Mouse (Mus musculus) CH12.LX (cell line): ENCODE measurements at regions not wholly inside any gene's neighbourhood (a gene's known extent, or its start where the extent isn't known, plus 50 kb on each side); places are given as distances from the start of the nearest gene placed in this dataset.

Experiments used
- DNase-seq: peaks from one replicate; pipeline ENCODE4 v3.0.0-alpha.2; 2013; ENCODE audit errors: extremely low read depth
- H3K27ac ChIP-seq: 2 replicates; pipeline ENCODE4 v1.5.1; 2012; ENCODE audit warnings: low read depth, mild to moderate bottlenecking, control low read depth, moderate library complexity; ENCODE audit not compliant: insufficient read depth
- H3K27me3 ChIP-seq: replicated peaks from 2 replicates; pipeline ENCODE3; 2012; ENCODE audit warnings: inconsistent platforms
- H3K36me3 ChIP-seq, 2 experiments: replicated peaks in 1 of 2; 2 replicates each; pipeline versions ENCODE3 to v1.6.1; 2012; ENCODE audit warnings: inconsistent platforms in 1 of 2, low read length in 1 of 2, mild to moderate bottlenecking in 1 of 2, mixed read lengths in 1 of 2, moderate library complexity in 1 of 2; ENCODE audit not compliant: control insufficient read depth in 1 of 2, insufficient read depth in 1 of 2
- H3K4me1 ChIP-seq, 2 experiments: 2 replicates each; pipeline ENCODE4 v1.6.1; 2012; ENCODE audit warnings: inconsistent platforms in 1 of 2, moderate library complexity in 1 of 2; ENCODE audit not compliant: insufficient read depth in 2 of 2, control insufficient read depth in 1 of 2
- H3K4me2 ChIP-seq: 2 replicates; pipeline ENCODE4 v1.6.1; 2012; ENCODE audit warnings: low read depth, mild to moderate bottlenecking, control low read depth; ENCODE audit not compliant: poor library complexity, insufficient read depth, severe bottlenecking
- H3K4me3 ChIP-seq, 3 experiments: fragments of 150-350 bp in 1 of 3; sonication (generic) in 1 of 3; replicated peaks in 1 of 3; 2 replicates each; pipeline versions ENCODE3 to v1.5.1; 2011 to 2012; ENCODE audit warnings: low read depth in 2 of 3, low read length in 2 of 3, mild to moderate bottlenecking in 2 of 3, moderate library complexity in 2 of 3, control low read depth in 1 of 3, improper control_type of control experiment in 1 of 3, inconsistent platforms in 1 of 3, mixed read lengths in 1 of 3; ENCODE audit not compliant: poor library complexity in 1 of 3
- H3K79me2 ChIP-seq: replicated peaks from 2 replicates; pipeline ENCODE4 v1.6.1; 2012; ENCODE audit warnings: mild to moderate bottlenecking, moderate library complexity; ENCODE audit not compliant: control insufficient read depth, poor library complexity, insufficient read depth, severe bottlenecking; ENCODE audit errors: extremely low read depth
- H3K9ac ChIP-seq: 2 replicates; pipeline ENCODE4 v1.6.1; 2012; ENCODE audit warnings: low read depth, mild to moderate bottlenecking, control low read depth, moderate library complexity; ENCODE audit not compliant: insufficient read depth
- H3K9me3 ChIP-seq: replicated peaks from 2 replicates; pipeline ENCODE3; 2012; ENCODE audit warnings: low read length, inconsistent platforms, mixed read lengths
- BHLHE40 ChIP-seq: IDR thresholded peaks from 2 replicates; pipeline ENCODE4 v1.6.1; 2011; ENCODE audit warnings: mild to moderate bottlenecking, low read depth, low read length, improper control_type of control experiment
- CHD1 ChIP-seq: IDR thresholded peaks from 2 replicates; pipeline ENCODE4 v1.6.1; 2012; ENCODE audit warnings: low read depth, low read length, improper control_type of control experiment, inconsistent platforms
- CHD2 ChIP-seq: IDR thresholded peaks from 2 replicates; pipeline ENCODE4 v1.6.1; 2011; ENCODE audit warnings: low read length, improper control_type of control experiment
- CTCF ChIP-seq, 2 experiments: IDR thresholded peaks in 1 of 2; conservative IDR thresholded peaks in 1 of 2; 2 replicates each; pipeline ENCODE4 v1.5.1; 2011 to 2012; ENCODE audit warnings: low read depth in 2 of 2, low read length in 2 of 2, improper control_type of control experiment in 1 of 2, inconsistent platforms in 1 of 2, mild to moderate bottlenecking in 1 of 2, moderate library complexity in 1 of 2
- E2F4 ChIP-seq: IDR thresholded peaks from 2 replicates; pipeline ENCODE4 v1.6.1; 2011; ENCODE audit warnings: low read depth, low read length, improper control_type of control experiment; ENCODE audit not compliant: insufficient replicate concordance
- ELF1 ChIP-seq: IDR thresholded peaks from 2 replicates; pipeline ENCODE4 v1.6.1; 2014; ENCODE audit warnings: low read depth, mild to moderate bottlenecking, inconsistent platforms, low read length, improper control_type of control experiment
- EP300 ChIP-seq: IDR thresholded peaks from 2 replicates; pipeline ENCODE4 v1.6.1; 2011; ENCODE audit warnings: low read length, improper control_type of control experiment
- ETS1 ChIP-seq: conservative IDR thresholded peaks from 2 replicates; pipeline ENCODE4 v1.6.1; 2012; ENCODE audit warnings: low read depth, mild to moderate bottlenecking, inconsistent platforms, low read length, improper control_type of control experiment, moderate library complexity
- HCFC1 ChIP-seq: IDR thresholded peaks from 2 replicates; pipeline ENCODE4 v1.6.1; 2012; ENCODE audit warnings: low read depth, mild to moderate bottlenecking, inconsistent platforms, low read length, improper control_type of control experiment
- JUN ChIP-seq: IDR thresholded peaks from 2 replicates; pipeline ENCODE4 v1.6.1; 2011; ENCODE audit warnings: low read depth, mild to moderate bottlenecking, low read length, improper control_type of control experiment, moderate library complexity; ENCODE audit not compliant: insufficient read depth
- JUND ChIP-seq: conservative IDR thresholded peaks from 2 replicates; pipeline ENCODE4 v1.6.1; 2011; ENCODE audit warnings: low read depth, low read length, improper control_type of control experiment
- KAT2A ChIP-seq: IDR thresholded peaks from 2 replicates; pipeline ENCODE4 v1.6.1; 2012; ENCODE audit warnings: low read length, improper control_type of control experiment, inconsistent platforms; ENCODE audit not compliant: insufficient replicate concordance
- MEF2A ChIP-seq: IDR thresholded peaks from 2 replicates; pipeline ENCODE4 v1.6.1; 2014; ENCODE audit warnings: low read depth, mild to moderate bottlenecking, inconsistent platforms, low read length, improper control_type of control experiment, borderline replicate concordance
- MXI1 ChIP-seq: IDR thresholded peaks from 2 replicates; pipeline ENCODE4 v1.6.1; 2011; ENCODE audit warnings: mild to moderate bottlenecking, low read depth, low read length, improper control_type of control experiment
- NRF1 ChIP-seq: IDR thresholded peaks from 2 replicates; pipeline ENCODE4 v1.6.1; 2014; ENCODE audit warnings: low read depth, mild to moderate bottlenecking, inconsistent platforms, low read length, improper control_type of control experiment, moderate library complexity
- PAX5 ChIP-seq: IDR thresholded peaks from 2 replicates; pipeline ENCODE4 v1.6.1; 2012; ENCODE audit warnings: low read length, inconsistent platforms, mixed read lengths
- POLR2A ChIP-seq: IDR thresholded peaks from 2 replicates; pipeline ENCODE4 v1.6.1; 2011; ENCODE audit warnings: low read depth, mild to moderate bottlenecking, improper control_type of control experiment, low read length
- TBP ChIP-seq: conservative IDR thresholded peaks from 2 replicates; pipeline ENCODE4 v1.6.1; 2011; ENCODE audit warnings: low read depth, low read length, improper control_type of control experiment
- UBTF ChIP-seq: IDR thresholded peaks from 2 replicates; pipeline ENCODE4 v1.6.1; 2012; ENCODE audit warnings: low read depth, mild to moderate bottlenecking, inconsistent platforms, low read length, improper control_type of control experiment, moderate library complexity
- USF2 ChIP-seq: conservative IDR thresholded peaks from 2 replicates; pipeline ENCODE4 v1.6.1; 2011; ENCODE audit warnings: low read depth, low read length, improper control_type of control experiment
- ZKSCAN1 ChIP-seq: IDR thresholded peaks from 2 replicates; pipeline ENCODE4 v1.6.1; 2012; ENCODE audit warnings: low read depth, inconsistent platforms, low read length, improper control_type of control experiment, borderline replicate concordance
- ZNF384 ChIP-seq: IDR thresholded peaks from 2 replicates; pipeline ENCODE4 v1.6.1; 2012; ENCODE audit warnings: low read depth, low read length, improper control_type of control experiment, inconsistent platforms
- dilution Hi-C: fragments of 300-500 bp; cut with MboI; formaldehyde crosslinking; loops from 2 replicates; pipeline ENCODE4 v1.14.3; 2020; ENCODE audit warnings: low sequenced_read_pairs; ENCODE audit not compliant: extremely low pct_unique_long_range_greater_than_20kb, extremely low pct_ligation_motif_present
- in situ Hi-C: fragments of 300-500 bp; cut with MboI; formaldehyde crosslinking; loops from 3 replicates; pipeline ENCODE4 v1.14.3; 2019; ENCODE audit warnings: low sequenced_read_pairs, low pct_ligation_motif_present, low pct_unique_long_range_greater_than_20kb, mixed read lengths

DNA sequence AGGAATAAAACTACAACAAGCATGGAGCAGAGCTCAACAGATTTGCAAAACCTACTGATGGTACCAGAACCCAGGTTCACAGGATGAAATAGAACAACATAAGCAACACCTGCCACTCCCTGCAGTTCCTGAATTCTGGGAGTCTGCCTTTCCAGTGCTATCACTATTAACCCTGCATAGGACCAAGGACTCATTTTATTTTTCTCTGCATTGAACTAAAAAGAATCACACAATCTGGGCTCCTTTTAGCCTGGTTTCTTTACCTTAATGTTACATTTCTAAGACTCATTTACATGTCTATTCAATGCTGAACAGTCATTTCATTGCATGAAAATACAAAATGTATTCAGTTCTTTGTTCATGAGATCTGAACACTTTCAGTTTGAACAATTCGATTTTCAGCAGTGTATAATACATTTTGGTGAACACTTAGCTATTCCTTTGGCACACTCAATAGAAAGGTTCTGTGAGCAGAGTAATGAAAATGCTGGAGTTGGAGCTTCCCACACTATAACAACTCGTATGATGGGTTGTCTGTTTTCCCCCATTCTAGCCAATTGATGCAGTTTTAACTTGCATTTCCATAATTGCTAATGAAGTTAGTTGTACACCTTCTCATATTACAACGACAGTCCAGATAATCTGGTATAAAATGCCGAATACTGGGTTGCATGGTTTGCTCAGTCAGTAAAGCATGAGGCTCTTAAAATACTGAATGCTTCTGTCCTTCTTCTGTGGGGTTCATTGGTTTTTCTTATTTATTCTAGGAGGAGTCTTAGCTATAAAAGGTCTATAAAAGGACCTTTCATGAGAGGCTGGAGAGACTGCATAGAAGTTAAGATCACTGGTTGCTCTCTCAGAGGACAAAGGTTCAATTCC, 579.5 kb upstream of the B3galt2 start:
- H3K4me2 ChIP-seq, result no peak overlapping the region
- in situ Hi-C loops, result no loop called here
- H3K9me3 ChIP-seq, result no peaks in the 10 kb centered on the region
- no peak overlapping the region for H3K9ac ChIP-seq
- H3K4me3 ChIP-seq, result no peak overlapping the region
- dilution Hi-C loops, result no loop called here
- no peaks in the 10 kb centered on the region for H3K4me1 ChIP-seq
- H3K79me2 ChIP-seq, result no peaks in the 10 kb centered on the region
- no peaks in the 10 kb centered on the region for H3K27me3 ChIP-seq
- no peak for TF ChIP-seq E2F4
- no peak for TF ChIP-seq BHLHE40
- no peak for TF ChIP-seq PAX5
- no peak for TF ChIP-seq TBP
- no peak for TF ChIP-seq ETS1
- TF ChIP-seq UBTF, result no peak
- no peak for TF ChIP-seq JUND
- H3K27ac ChIP-seq, result no peak overlapping the region
- H3K36me3 ChIP-seq, result no peaks in the 10 kb centered on the region
- DNase-seq, result no peak

DNA sequence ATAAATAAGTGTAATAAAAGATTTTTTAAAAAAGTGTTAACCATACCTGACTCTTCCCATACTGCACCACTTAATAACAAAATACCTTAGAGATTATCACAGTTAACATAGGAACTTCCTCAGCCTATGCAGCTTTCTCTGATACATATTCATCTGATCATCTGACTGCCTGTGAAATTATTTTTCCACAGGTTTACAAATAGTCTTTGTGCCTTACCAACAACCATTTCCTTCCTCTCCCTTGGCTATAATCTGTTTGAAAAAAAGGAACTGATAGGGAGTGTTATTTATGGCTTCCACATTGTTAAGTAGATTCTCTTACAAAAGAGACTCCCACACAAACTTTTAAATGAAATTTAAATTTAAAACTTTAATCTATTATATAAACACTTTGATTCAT, 575.0 kb upstream of the B3galt2 start:
- dilution Hi-C loops, result no loop called here
- no peak overlapping the region for H3K9ac ChIP-seq

DNA sequence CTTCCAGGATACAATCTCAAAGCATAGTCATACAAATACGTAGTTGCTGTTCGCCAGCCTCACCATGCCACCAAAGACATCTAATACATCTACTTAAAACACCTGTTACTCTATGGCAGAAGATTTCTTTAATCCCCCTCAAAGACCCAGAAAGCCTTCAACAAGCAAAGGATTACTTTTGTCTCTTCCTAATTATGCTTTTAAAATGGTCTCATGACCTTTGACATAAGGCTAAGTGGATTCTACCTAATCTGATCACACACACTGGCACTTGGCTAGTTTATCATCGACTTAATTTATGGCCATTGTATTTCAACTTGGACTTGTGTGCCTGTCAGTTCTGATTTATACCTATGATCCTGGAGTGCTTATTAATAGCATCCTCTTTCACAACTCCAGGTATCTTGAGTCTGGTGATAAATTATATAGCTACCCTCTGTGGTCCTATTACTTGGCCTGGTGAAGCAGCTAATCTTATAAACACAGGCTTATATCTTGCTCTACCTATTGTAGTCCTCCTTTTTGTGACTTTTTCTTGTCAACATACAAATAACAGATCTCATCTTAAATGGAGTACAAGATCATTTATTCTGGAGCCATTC, 568.6 kb upstream of the B3galt2 start:
- dilution Hi-C loops, result no loop called here

More for the DNA sequence above, 575.0 kb upstream of the B3galt2 start:
- no peak for DNase-seq
- Histone ChIP-seq H3K4me2 (no peak overlapping the region), H3K9me3 (no peaks in the 10 kb centered on the region), H3K36me3 (no peaks in the 10 kb centered on the region), H3K79me2 (no peaks in the 10 kb centered on the region), H3K27ac (no peak overlapping the region), H3K27me3 (no peaks in the 10 kb centered on the region), H3K4me1 (no peaks in the 10 kb centered on the region), H3K4me3 (no peak overlapping the region)
- no peak for TF ChIP-seq USF2
- TF ChIP-seq MEF2A, result no peak
- no peak for TF ChIP-seq ELF1
- no peak for TF ChIP-seq PAX5
- TF ChIP-seq POLR2A, result no peak
- TF ChIP-seq JUND, result no peak
- no peak for TF ChIP-seq ZNF384
- no peak for TF ChIP-seq CTCF (conservative IDR thresholded peaks at IDR 0.05 in 1 of 2, IDR thresholded peaks at IDR 0.05 in 1 of 2; ENCODE audit: low read depth in 2 of 2, low read length in 2 of 2)
- in situ Hi-C loops, result no loop called here

More for the DNA sequence above, 568.6 kb upstream of the B3galt2 start:
- H3K4me1 ChIP-seq, result no peaks in the 10 kb centered on the region
- H3K27ac ChIP-seq, result no peak overlapping the region
- TF ChIP-seq CHD2 (no peak), ZKSCAN1 (no peak), BHLHE40 (no peak), EP300 (no peak), JUN (no peak), PAX5 (no peak), NRF1 (no peak), MEF2A (no peak), KAT2A (no peak), CHD1 (no peak), MXI1 (no peak), ZNF384 (no peak), HCFC1 (no peak), JUND (no peak)
- H3K9ac ChIP-seq, result no peak overlapping the region
- in situ Hi-C loops, result no loop called here
- no peak overlapping the region for H3K4me3 ChIP-seq
- no peak overlapping the region for H3K4me2 ChIP-seq
- no peaks in the 10 kb centered on the region for H3K9me3 ChIP-seq
- no peaks in the 10 kb centered on the region for H3K79me2 ChIP-seq
- no peaks in the 10 kb centered on the region for H3K27me3 ChIP-seq
- no peaks in the 10 kb centered on the region for H3K36me3 ChIP-seq
- DNase-seq, result no peak
